Mouse (Mus musculus) liver, embryonic 16.5 days (tissue): ENCODE results near the gene Gm45140. TPM values are rescaled to one million over a fixed set of nuclear protein-coding genes. Genes with fewer than 3 reads are reported as not detected.

Experiments used
- ATAC-seq: fragments of 200-750 bp; cut with Nextera tagmentation; 2 replicates; pipeline ENCODE4 v1.8.0; 2017; ENCODE audit warnings: low read depth, mild to moderate bottlenecking, moderate number of reproducible peaks, moderate library complexity
- H3K27ac ChIP-seq: fragments of 300-500 bp; sonication (generic); 2 replicates; pipeline ENCODE4 v1.5.1; 2014; ENCODE audit warnings: mild to moderate bottlenecking, low read length
- H3K27me3 ChIP-seq: fragments of 300-500 bp; sonication (generic); 2 replicates; pipeline ENCODE4 v1.6.1; 2014; ENCODE audit warnings: low read depth, low read length, mixed read lengths; ENCODE audit not compliant: control insufficient read depth, insufficient read depth
- H3K36me3 ChIP-seq: fragments of 300-500 bp; sonication (generic); 2 replicates; pipeline ENCODE4 v1.6.1; 2014; ENCODE audit warnings: mild to moderate bottlenecking; ENCODE audit not compliant: control insufficient read depth, insufficient read depth
- H3K4me1 ChIP-seq: fragments of 300-500 bp; sonication (generic); 2 replicates; pipeline ENCODE4 v1.6.1; 2014; ENCODE audit warnings: low read depth, low read length, mixed read lengths; ENCODE audit not compliant: control insufficient read depth
- H3K4me2 ChIP-seq: fragments of 300-500 bp; sonication (generic); 2 replicates; pipeline ENCODE4 v1.6.1; 2014; ENCODE audit warnings: low read depth, low read length, mixed read lengths
- H3K4me3 ChIP-seq: fragments of 300-500 bp; sonication (generic); 2 replicates; pipeline ENCODE4 v1.5.1; 2014; ENCODE audit warnings: low read depth, mild to moderate bottlenecking, low read length
- H3K9ac ChIP-seq: fragments of 300-500 bp; sonication (generic); 2 replicates; pipeline ENCODE4 v1.6.1; 2014; ENCODE audit warnings: low read depth, low read length
- H3K9me3 ChIP-seq: fragments of 300-500 bp; sonication (generic); replicated peaks from 2 replicates; pipeline ENCODE4 v1.6.1; 2016; ENCODE audit warnings: low read length; ENCODE audit not compliant: control insufficient read depth
- WGBS: fragments of 180-500 bp; shearing (Covaris S2); extraction: QIAGEN DNeasy Blood & Tissue Kit; methylation state at CpG from one replicate; pipeline ENCODE4 v1.1.7; 2014; ENCODE audit not compliant: insufficient replicate concordance; 5-methylcytosine and 5-hydroxymethylcytosine counted together
- polyA plus RNA-seq: library from polyadenylated mRNA; unstranded; fragments of >200 nt; fragmentation: Nextera tagmentation; extraction: Ambion mirVana; gene quantifications from 2 replicates; pipeline ENCODE4 v1.2.1, GENCODE M21; 2015

Gene Gm45140
- polyA plus RNA-seq, 1 experiment from 2014 or later, result 4.6 TPM

- Histone ChIP-seq H3K9me3 (no peaks in the 10 kb centered on the region), H3K36me3 (peaks cover 14% of the 10 kb centered on the region; the same call in 1 of the 2 replicates), H3K27me3 (no peaks in the 10 kb centered on the region), H3K4me1 (peaks cover 58% of the 10 kb centered on the region), H3K4me3 (no peak overlapping the region), H3K4me2 (peak overlapping the region; percentile 7; the same call in 1 of the 2 replicates), H3K9ac (no peak overlapping the region), H3K27ac (peak overlapping the region; percentile 50)
- peak; percentile 57 for ATAC-seq
- 43% methylated on average over 6 of the region's 6 CpGs for WGBS
Measured at GRCm38 (mm10) chr6:87799576-87799975, 36.0 kb downstream of the Gm45140 start.

GRCm38 (mm10) chr6:87797321-87797720, 38.3 kb downstream of the Gm45140 start:
- H3K36me3 ChIP-seq, result peaks cover 23% of the 10 kb centered on the region
- H3K4me1 ChIP-seq, result peaks cover 60% of the 10 kb centered on the region

GRCm38 (mm10) chr6:87796251-87796880, 39.2 kb downstream of the Gm45140 start:
- peak overlapping the region; percentile 7 for H3K4me2 ChIP-seq

More at GRCm38 (mm10) chr6:87797321-87797720, 38.3 kb downstream of the Gm45140 start:
- Histone ChIP-seq H3K27me3 (no peaks in the 10 kb centered on the region), H3K9ac (no peak overlapping the region), H3K4me2 (no peak overlapping the region), H3K27ac (peak overlapping the region; percentile 71), H3K4me3 (no peak overlapping the region), H3K9me3 (no peaks in the 10 kb centered on the region)
- whole genome bisulfite sequencing, result 66% methylated on average over 2 of the region's 2 CpGs
- no peak for ATAC-seq

GRCm38 (mm10) chr6:87795385-87796150, 40.0 kb downstream of the Gm45140 start:
- Histone ChIP-seq H3K4me3 (no peak overlapping the region), H3K9me3 (no peaks in the 10 kb centered on the region), H3K27ac (peak overlapping the region; percentile 71), H3K4me1 (peaks cover 73% of the 10 kb centered on the region), H3K36me3 (peaks cover 30% of the 10 kb centered on the region), H3K4me2 (peak overlapping the region; percentile 7; the same call in 1 of the 2 replicates), H3K27me3 (no peaks in the 10 kb centered on the region), H3K9ac (peak overlapping the region; percentile 17; the same call in 1 of the 2 replicates)
- no peak for ATAC-seq
- WGBS, result 75% methylated on average over 6 of the region's 6 CpGs

More at GRCm38 (mm10) chr6:87796251-87796880, 39.2 kb downstream of the Gm45140 start:
- no peaks in the 10 kb centered on the region for H3K9me3 ChIP-seq
- H3K4me1 ChIP-seq, result peaks cover 70% of the 10 kb centered on the region
- peaks cover 29% of the 10 kb centered on the region for H3K36me3 ChIP-seq
- peak overlapping the region; percentile 17 for H3K9ac ChIP-seq
- no peak overlapping the region for H3K4me3 ChIP-seq
- WGBS, result 58% methylated on average over 6 of the region's 6 CpGs
- peak overlapping the region; percentile 71 for H3K27ac ChIP-seq
- H3K27me3 ChIP-seq, result no peaks in the 10 kb centered on the region
- peak; percentile 92 for ATAC-seq

- Histone ChIP-seq H3K4me3 (no peak overlapping the region), H3K9ac (no peak overlapping the region), H3K36me3 (peaks cover 37% of the 10 kb centered on the region), H3K27me3 (no peaks in the 10 kb centered on the region), H3K27ac (peak overlapping the region; percentile 32), H3K4me2 (no peak overlapping the region), H3K9me3 (no peaks in the 10 kb centered on the region), H3K4me1 (peaks cover 73% of the 10 kb centered on the region)
- ATAC-seq, result no peak
- WGBS, result 91% methylated on average over 10 of the region's 10 CpGs
Measured at GRCm38 (mm10) chr6:87793821-87794510, 41.6 kb downstream of the Gm45140 start.

DNA sequence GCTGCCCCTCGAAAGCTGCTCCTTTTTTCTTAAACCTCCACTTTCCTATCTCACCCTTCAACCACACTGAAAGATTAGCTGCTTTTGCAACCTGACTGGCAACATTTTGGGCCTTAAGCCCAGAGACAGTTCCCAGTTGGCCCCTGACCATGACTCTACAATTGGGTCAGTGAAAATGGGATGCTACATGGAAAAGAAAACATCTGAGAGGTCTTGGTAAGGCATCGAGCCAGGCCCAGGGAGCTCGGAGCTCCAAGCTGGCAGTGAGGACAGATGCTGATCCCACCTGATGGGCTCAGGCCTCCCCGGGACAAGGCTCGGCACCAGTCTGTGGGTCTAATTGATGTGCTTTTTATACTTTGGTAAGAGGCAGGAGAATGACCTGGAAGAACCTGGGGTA, 43.8 kb downstream of the Gm45140 start:
- H3K36me3 ChIP-seq, result peaks cover 35% of the 10 kb centered on the region
- 0 out of 2 replicates have a peak overlapping the region, but pooled peaks have one; percentile 62 for H3K9ac ChIP-seq
- WGBS, result 78% methylated on average over 5 of the region's 5 CpGs
- H3K27ac ChIP-seq, result peak overlapping the region; percentile 98
- ATAC-seq, result no peak
- peak overlapping the region; percentile 60 for H3K4me2 ChIP-seq
- H3K9me3 ChIP-seq, result no peaks in the 10 kb centered on the region
- H3K4me1 ChIP-seq, result peaks cover 70% of the 10 kb centered on the region
- H3K4me3 ChIP-seq, result no peak overlapping the region
- H3K27me3 ChIP-seq, result no peaks in the 10 kb centered on the region

- Histone ChIP-seq H3K36me3 (peaks cover 35% of the 10 kb centered on the region), H3K27me3 (no peaks in the 10 kb centered on the region), H3K9me3 (no peaks in the 10 kb centered on the region), H3K4me3 (peak overlapping the region; percentile 30), H3K27ac (peak overlapping the region; percentile 98), H3K4me1 (peaks cover 62% of the 10 kb centered on the region), H3K4me2 (peak overlapping the region; percentile 60), H3K9ac (peak overlapping the region; percentile 62)
- ATAC-seq, result peak; percentile 96
- WGBS, result 21% methylated on average over 7 of the region's 7 CpGs
Measured at GRCm38 (mm10) chr6:87790779-87791480, 44.7 kb downstream of the Gm45140 start.

DNA sequence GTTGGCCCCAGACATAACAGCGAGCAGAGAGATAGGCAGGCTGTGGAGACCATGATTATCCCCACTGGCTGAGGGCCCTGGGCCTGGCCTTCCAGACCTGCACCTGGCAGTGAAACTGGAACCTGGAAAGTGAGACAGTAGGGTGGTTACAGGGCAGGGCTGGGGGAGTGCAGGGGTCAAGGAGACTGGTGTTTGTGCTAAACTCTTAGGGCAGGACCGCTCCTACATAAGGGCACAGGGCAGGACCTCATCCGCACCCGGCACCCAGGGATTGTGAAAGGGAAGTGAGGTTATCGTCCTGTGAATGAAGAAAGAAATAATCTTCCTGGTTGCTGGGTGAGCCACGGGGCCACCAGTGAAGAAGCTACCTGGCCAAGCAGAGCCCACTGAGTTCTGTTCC, 45.8 kb downstream of the Gm45140 start:
- Histone ChIP-seq H3K9me3 (no peaks in the 10 kb centered on the region), H3K4me3 (no peak overlapping the region), H3K36me3 (peaks cover 35% of the 10 kb centered on the region), H3K9ac (peak overlapping the region; percentile 40; the same call in 1 of the 2 replicates), H3K27ac (peak overlapping the region; percentile 98), H3K27me3 (no peaks in the 10 kb centered on the region), H3K4me1 (peaks cover 54% of the 10 kb centered on the region), H3K4me2 (no peak overlapping the region)
- WGBS, result 56% methylated on average over 6 of the region's 6 CpGs
- ATAC-seq, result no peak
